Mouse (Mus musculus): ENCODE measurements around the gene Ubqlnl. TPM values are rescaled to one million over a fixed set of nuclear protein-coding genes. Genes with fewer than 3 reads are reported as not detected.
A peak's percentile ranks its signal among the peaks of the same experiment; 100 is the strongest.

Ubqlnl gene
- polyA plus RNA-seq (2016; fragmentation: Nextera tagmentation; extraction: Ambion mirVana), result not detected in 2 replicates

DNA sequence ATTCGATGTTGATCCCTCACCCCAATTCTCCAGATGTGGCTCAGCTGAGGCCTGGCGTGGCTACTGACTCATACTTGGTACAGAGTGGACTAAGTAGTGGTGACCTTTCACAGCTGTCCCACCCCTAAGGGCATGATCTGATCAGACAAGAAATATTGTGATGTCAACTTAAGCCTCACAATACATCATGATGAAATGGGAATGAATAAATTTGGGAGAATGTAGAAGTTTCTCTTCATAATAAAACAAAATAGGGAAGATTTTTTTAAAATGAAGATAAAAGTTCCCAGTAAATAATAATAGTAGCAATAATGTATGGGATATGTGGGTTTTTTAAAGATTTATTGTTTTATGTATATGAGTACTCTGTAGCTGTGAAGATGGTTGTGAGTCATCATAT is at the start of gene Ubqlnl:
Ubqlnl (minus strand) TSS at position 101 of the 400 bp plus-strand sequence.
- no peaks in the 10 kb centered on the region for H3K27me3 ChIP-seq (ENCODE audit: insufficient read depth, poor library complexity, severe bottlenecking)
- no peak within 1 kb of the TSS for H3K4me3 ChIP-seq
- no peak for DNase-seq (ENCODE audit: low spot score)
- H3K9me3 ChIP-seq, result no peaks in the 10 kb centered on the region
- WGBS, result 89% methylated on average over 2 of the region's 2 CpGs
- no peaks in the 10 kb centered on the region for H3K4me1 ChIP-seq
- no peak within 1 kb of the TSS for H3K27ac ChIP-seq
- no peaks in the 10 kb centered on the region for H3K36me3 ChIP-seq

DNA sequence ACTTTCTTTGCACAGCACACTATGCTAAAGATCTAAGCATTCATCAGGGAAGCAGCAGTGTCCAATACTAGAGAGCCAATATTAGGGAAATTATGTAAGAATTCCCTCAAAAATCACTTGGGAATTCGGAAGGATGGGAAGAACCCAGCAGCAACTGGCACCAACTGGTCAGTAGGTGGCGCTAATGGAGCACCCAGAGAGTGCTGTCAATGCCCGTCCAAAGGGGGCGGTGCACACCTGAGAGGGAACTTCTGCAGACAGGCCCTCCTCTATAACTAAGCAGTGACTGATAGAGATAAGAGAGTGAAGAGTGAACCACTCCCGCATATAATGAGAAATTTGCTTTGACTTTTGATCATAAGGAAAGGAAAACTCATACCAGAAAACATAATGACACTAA is 49.5 kb upstream of the Ubqlnl start:
- H3K4me1 ChIP-seq, result no peaks in the 10 kb centered on the region
- WGBS, result 6% methylated on average over 5 of the region's 5 CpGs

DNA sequence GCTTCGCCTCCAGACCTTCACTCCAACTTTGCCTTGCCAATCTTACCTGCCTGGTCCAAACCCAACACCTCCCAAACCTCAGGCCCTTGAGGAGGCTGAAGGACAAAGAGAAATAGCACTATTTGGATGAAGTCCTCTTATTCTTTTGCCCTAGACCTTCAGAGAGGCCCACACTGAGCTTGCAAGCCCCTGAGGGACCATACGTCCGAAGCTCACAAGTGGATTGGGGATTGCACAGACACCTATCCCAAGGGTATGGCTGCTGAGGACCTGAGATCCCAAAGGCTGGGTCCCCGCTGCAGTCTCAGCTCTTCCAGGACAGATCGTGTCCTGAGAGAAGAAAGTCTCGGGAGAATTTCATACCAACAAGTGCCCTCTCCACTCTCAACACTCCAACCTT is 45.5 kb upstream of the Ubqlnl start, which contains the start of gene Olfr649:
Olfr649 (minus strand) TSS at position 101 of the 400 bp plus-strand sequence.
- WGBS, result 80% methylated on average over 6 of the region's 6 CpGs
- no peaks in the 10 kb centered on the region for H3K9me3 ChIP-seq
- no peaks in the 10 kb centered on the region for H3K27me3 ChIP-seq (ENCODE audit: insufficient read depth, poor library complexity, severe bottlenecking)
- H3K4me3 ChIP-seq, result no peak within 1 kb of the TSS
- H3K4me1 ChIP-seq, result no peaks in the 10 kb centered on the region
- DNase-seq (ENCODE audit: low spot score), result no peak
- no peak within 1 kb of the TSS for H3K27ac ChIP-seq
- no peaks in the 10 kb centered on the region for H3K36me3 ChIP-seq

More for the DNA sequence above, 49.5 kb upstream of the Ubqlnl start:
- no peaks in the 10 kb centered on the region for H3K9me3 ChIP-seq
- H3K4me3 ChIP-seq, result no peak overlapping the region
- DNase-seq (ENCODE audit: low spot score), result peak; percentile 79
- no peaks in the 10 kb centered on the region for H3K36me3 ChIP-seq
- no peak overlapping the region for H3K27ac ChIP-seq
- no peaks in the 10 kb centered on the region for H3K27me3 ChIP-seq (ENCODE audit: insufficient read depth, poor library complexity, severe bottlenecking)

DNA sequence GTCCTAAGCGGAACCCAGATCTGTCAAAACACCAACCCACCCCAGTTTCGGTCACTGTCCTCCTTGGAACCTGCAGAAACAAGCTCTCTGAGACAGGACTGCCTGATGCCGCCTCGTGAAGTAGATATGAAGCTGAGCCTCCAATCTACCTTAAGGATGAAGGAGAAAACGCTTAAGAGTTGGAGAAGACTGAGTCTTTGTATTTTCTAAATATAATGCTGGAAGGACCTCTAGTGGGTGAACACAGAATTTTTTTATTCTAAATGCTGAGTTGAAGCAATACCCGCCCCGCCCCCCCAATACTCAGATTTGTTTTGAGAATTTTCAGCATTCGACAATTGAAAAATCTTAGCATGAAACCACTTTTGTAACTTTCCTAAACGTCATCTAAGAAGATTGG is 40.9 kb upstream of the Ubqlnl start:
- no peaks in the 10 kb centered on the region for H3K9me3 ChIP-seq
- no peaks in the 10 kb centered on the region for H3K36me3 ChIP-seq
- DNase-seq (ENCODE audit: low spot score), result no peak
- WGBS, result 52% methylated on average over 9 of the region's 9 CpGs
- no peak overlapping the region for H3K4me3 ChIP-seq
- H3K4me1 ChIP-seq, result no peaks in the 10 kb centered on the region
- H3K27ac ChIP-seq, result no peak overlapping the region
- no peaks in the 10 kb centered on the region for H3K27me3 ChIP-seq (ENCODE audit: insufficient read depth, poor library complexity, severe bottlenecking)

DNA sequence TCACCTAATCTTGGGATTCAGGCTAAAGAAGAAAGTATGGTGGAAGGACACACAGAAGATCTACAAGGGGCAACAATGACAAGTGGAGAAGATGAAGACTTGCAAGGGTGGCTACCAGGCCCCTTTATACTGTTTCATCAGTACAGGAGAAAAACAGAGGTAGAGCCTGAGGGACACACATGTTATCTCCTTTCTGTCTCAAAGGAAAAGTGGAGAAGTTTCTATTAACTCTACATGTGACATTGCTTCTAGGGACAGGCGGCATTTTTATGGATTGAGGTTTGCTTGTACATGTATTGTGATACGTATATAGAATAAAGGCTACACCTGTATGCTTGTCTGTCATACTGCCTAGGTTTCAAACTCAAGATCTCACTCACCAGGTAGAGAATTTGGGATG is 32.9 kb upstream of the Ubqlnl start, which contains the start of gene Olfr648:
Olfr648 (minus strand) TSS at position 101 of the 400 bp plus-strand sequence.
- H3K4me1 ChIP-seq, result no peaks in the 10 kb centered on the region
- H3K9me3 ChIP-seq, result no peaks in the 10 kb centered on the region
- no peak for DNase-seq (ENCODE audit: low spot score)
- H3K27ac ChIP-seq, result no peak within 1 kb of the TSS
- no peak within 1 kb of the TSS for H3K4me3 ChIP-seq
- H3K36me3 ChIP-seq, result no peaks in the 10 kb centered on the region
- H3K27me3 ChIP-seq (ENCODE audit: insufficient read depth, poor library complexity, severe bottlenecking), result no peaks in the 10 kb centered on the region
- WGBS, result 83% methylated on average over 2 of the region's 2 CpGs

DNA sequence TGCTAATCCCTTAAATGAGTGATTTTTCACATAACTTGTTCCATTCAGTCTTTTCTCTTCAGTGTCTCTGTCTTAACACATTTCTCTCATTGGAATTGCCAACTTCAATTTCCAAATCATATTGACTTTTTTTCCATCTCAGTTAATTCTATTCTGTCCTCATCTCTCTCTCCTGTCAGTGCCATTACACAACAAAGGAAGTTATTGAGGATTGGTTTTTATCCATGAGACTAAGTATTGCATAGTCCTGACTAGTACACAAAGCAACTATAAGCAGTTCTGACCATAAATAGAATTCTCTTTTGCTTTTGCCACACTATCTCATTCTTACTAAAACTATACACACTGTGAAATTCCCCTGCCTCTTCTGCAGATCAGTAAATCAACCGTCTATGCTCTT is 28.7 kb upstream of the Ubqlnl start:
- Histone ChIP-seq H3K27me3 (ENCODE audit: insufficient read depth, poor library complexity, severe bottlenecking) (no peaks in the 10 kb centered on the region), H3K4me1 (no peaks in the 10 kb centered on the region), H3K36me3 (no peaks in the 10 kb centered on the region), H3K9me3 (no peaks in the 10 kb centered on the region), H3K27ac (no peak overlapping the region), H3K4me3 (no peak overlapping the region)
- DNase-seq (ENCODE audit: low spot score), result no peak
- 90% methylated on average over 1 of the region's 1 CpGs for WGBS

DNA sequence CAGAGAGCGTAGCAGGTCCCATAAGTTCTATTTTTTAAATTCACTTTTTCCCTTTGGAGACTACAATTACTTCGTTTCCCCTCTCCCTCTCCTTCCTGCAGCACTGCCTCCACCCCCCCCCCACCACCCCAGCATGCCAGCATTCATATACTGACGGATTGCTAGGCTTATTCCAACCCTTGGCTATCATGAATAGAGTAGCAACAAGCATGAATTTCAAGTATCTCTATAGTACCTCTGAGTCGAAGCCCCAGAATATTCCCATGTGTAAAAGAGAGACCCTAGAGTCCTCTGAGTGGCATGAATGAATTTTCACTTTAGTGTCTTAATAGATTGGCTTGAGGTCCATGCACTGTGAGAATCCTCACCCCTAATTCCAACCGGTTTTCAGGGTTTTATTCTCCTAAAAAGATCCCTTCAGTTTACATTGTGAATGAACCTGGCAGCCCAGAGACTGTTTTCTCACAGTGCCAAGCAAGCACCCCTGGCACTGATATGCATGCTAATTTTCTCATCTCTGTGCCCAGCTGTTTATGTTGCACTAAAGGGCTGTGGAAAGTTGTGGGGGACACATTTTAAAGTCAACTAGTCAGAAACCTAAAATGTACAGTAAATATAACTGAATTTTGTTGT is 28.2 kb upstream of the Ubqlnl start:
- no peaks in the 10 kb centered on the region for H3K27me3 ChIP-seq (ENCODE audit: insufficient read depth, poor library complexity, severe bottlenecking)
- H3K4me1 ChIP-seq, result no peaks in the 10 kb centered on the region
- H3K27ac ChIP-seq, result no peak overlapping the region
- 63% methylated on average over 5 of the region's 5 CpGs for WGBS
- H3K36me3 ChIP-seq, result no peaks in the 10 kb centered on the region
- no peak for DNase-seq (ENCODE audit: low spot score)
- no peaks in the 10 kb centered on the region for H3K9me3 ChIP-seq
- H3K4me3 ChIP-seq, result no peak overlapping the region

DNA sequence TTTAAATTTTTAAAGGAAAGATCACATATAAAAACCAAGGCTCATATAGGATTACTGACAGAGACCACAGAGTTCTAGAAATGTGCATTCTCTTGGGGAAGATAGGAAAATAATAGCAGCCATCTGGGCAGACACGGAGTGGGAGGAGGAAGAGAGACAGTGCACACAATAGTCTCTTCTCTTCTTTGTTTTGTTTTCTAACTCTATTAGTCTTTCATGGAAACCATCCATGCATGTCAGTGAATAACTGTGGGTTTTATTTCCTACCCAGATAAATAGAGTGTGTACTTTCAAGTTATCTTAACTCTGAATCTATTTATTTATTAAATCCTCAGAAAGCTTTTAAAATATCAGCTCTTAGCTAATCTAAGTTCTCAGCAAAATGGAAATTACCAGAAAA is 24.7 kb upstream of the Ubqlnl start:
- Histone ChIP-seq H3K4me3 (no peak overlapping the region), H3K4me1 (no peaks in the 10 kb centered on the region), H3K36me3 (no peaks in the 10 kb centered on the region), H3K27ac (no peak overlapping the region), H3K9me3 (no peaks in the 10 kb centered on the region), H3K27me3 (ENCODE audit: insufficient read depth, poor library complexity, severe bottlenecking) (no peaks in the 10 kb centered on the region)
- 70% methylated on average over 1 of the region's 1 CpGs for WGBS
- DNase-seq (ENCODE audit: low spot score), result no peak

DNA sequence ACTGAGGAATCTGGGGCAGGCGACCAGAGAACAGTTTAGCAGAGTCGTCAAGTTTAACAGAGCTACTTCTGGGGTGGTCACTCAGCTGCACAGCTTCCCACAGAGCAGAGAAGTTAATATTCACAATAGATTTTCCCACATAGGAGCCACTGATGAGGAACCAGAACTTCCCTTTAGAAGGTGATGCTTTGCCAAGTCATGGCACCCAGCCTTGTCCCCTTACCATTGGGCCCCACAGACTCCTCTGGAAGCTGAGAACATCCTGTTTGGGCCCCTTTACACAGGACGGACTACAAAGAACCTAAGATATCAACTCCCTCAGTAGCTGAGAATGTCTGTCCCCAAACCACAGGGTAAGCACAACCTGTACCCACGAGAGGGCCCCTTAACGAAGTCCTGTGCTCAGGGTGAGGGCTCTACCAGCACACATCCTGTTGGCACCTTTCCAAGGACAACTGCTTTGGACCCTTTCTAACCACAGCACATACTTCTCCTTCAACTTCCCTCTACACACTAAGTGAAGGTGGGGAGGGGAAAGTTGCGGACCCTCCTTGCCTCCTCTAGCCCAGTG is 19.4 kb upstream of the Ubqlnl start:
- no peaks in the 10 kb centered on the region for H3K36me3 ChIP-seq
- WGBS, result 71% methylated on average over 6 of the region's 6 CpGs
- no peak overlapping the region for H3K4me3 ChIP-seq
- no peaks in the 10 kb centered on the region for H3K4me1 ChIP-seq
- no peak overlapping the region for H3K27ac ChIP-seq
- no peak for DNase-seq (ENCODE audit: low spot score)
- H3K9me3 ChIP-seq, result no peaks in the 10 kb centered on the region
- H3K27me3 ChIP-seq (ENCODE audit: insufficient read depth, poor library complexity, severe bottlenecking), result no peaks in the 10 kb centered on the region

DNA sequence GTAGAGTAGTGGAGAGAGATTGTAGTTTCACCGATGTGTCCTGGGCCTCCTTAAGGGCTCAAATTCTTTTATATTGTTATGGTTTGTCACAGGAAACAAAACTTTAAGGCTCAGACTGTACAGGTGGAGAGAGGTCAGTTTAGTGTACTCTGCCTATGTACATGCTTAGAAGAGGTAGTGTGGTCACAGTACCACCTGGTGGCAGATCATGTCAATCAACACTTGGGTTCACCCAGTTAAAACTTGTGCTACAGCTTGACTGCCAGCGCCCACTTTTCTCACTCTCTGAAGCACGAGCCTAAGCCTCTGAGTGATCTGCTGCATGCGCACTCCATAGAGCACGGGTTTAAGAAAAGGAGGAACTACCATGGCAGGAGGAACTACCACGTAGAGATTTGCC is 16.7 kb upstream of the Ubqlnl start:
- H3K27me3 ChIP-seq (ENCODE audit: insufficient read depth, poor library complexity, severe bottlenecking), result no peaks in the 10 kb centered on the region
- 76% methylated on average over 6 of the region's 6 CpGs for WGBS
- no peak for DNase-seq (ENCODE audit: low spot score)
- H3K27ac ChIP-seq, result no peak overlapping the region
- no peak overlapping the region for H3K4me3 ChIP-seq
- no peaks in the 10 kb centered on the region for H3K9me3 ChIP-seq
- no peaks in the 10 kb centered on the region for H3K4me1 ChIP-seq
- no peaks in the 10 kb centered on the region for H3K36me3 ChIP-seq

DNA sequence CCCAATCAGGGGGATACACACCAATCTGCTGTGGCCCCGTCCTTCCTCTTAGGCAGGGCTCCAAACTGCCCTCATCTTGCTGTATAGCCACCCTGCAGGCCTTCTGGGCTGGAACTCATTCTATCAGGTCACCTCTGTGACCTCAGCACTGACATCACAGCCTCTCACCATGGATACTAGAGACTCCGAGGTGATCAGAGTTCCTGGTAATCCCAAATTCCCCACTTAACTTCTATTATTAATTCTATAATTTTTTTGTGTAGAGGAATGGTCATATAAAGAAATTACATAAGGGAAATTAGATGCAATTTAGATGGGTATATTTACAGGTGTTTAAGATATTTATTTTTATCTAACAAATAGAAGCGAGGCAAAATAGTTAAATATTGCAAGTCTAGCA is 7.2 kb downstream of the Ubqlnl start, which contains the start of gene Ubqln3:
Ubqln3 (minus strand) TSS at position 101 of the 400 bp plus-strand sequence.
- no peak within 1 kb of the TSS for H3K4me3 ChIP-seq
- no peaks in the 10 kb centered on the region for H3K9me3 ChIP-seq
- no peaks in the 10 kb centered on the region for H3K36me3 ChIP-seq
- no peaks in the 10 kb centered on the region for H3K27me3 ChIP-seq (ENCODE audit: insufficient read depth, poor library complexity, severe bottlenecking)
- no peaks in the 10 kb centered on the region for H3K4me1 ChIP-seq
- H3K27ac ChIP-seq, result no peak within 1 kb of the TSS
- DNase-seq (ENCODE audit: low spot score), result no peak
- 76% methylated on average over 3 of the region's 3 CpGs for WGBS

DNA sequence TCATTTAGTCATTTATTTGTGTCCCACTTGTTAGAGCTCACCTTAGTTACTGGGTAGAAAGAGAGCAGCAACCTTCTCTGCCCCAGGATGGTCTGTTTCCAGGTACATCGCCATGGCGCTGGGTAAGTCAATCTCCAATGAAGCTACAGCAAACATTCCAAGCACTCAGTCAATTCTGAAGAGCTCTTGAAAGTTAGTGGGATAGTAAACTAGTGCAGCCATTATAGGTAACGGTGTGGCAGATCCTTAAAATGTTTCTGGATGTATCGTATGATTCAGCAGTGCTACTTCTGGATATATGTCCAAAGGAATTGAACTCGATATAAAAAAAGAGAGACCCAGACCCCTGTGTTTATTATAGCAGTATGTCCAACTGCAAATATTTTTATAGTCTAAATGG is 13.1 kb downstream of the Ubqlnl start, which contains the start of gene Olfr643:
Olfr643 (minus strand) TSS at position 101 of the 400 bp plus-strand sequence.
- no peaks in the 10 kb centered on the region for H3K9me3 ChIP-seq
- DNase-seq (ENCODE audit: low spot score), result no peak
- 83% methylated on average over 5 of the region's 5 CpGs for WGBS
- no peaks in the 10 kb centered on the region for H3K4me1 ChIP-seq
- H3K27ac ChIP-seq, result no peak within 1 kb of the TSS
- H3K36me3 ChIP-seq, result no peaks in the 10 kb centered on the region
- no peaks in the 10 kb centered on the region for H3K27me3 ChIP-seq (ENCODE audit: insufficient read depth, poor library complexity, severe bottlenecking)
- H3K4me3 ChIP-seq, result no peak within 1 kb of the TSS

DNA sequence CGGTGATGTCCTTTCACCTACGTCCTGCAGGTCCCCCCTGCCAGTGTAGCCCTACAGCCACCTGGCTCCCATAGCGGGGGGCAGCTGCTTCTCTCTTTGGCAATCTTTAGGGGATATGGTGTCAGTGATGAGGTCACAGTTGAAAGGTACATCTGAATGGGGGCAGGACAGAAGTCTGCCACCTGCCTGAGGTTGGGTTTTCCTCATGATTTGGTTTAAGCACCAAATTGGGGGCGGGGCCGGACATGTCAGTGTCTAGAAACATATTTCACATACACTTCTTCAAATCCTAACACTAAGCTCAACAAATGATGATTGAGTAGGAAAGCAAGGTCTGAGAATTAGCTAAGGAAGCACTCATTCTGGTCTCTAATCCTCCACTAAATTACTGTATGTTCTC is 20.6 kb downstream of the Ubqlnl start, which contains the start of gene Ubqln5:
Ubqln5 (minus strand) TSS at position 101 of the 400 bp plus-strand sequence.
- Histone ChIP-seq H3K36me3 (no peaks in the 10 kb centered on the region), H3K4me1 (no peaks in the 10 kb centered on the region), H3K9me3 (no peaks in the 10 kb centered on the region), H3K27me3 (ENCODE audit: insufficient read depth, poor library complexity, severe bottlenecking) (no peaks in the 10 kb centered on the region), H3K4me3 (no peak within 1 kb of the TSS), H3K27ac (no peak within 1 kb of the TSS)
- 85% methylated on average over 5 of the region's 5 CpGs for WGBS
- DNase-seq (ENCODE audit: low spot score), result no peak

DNA sequence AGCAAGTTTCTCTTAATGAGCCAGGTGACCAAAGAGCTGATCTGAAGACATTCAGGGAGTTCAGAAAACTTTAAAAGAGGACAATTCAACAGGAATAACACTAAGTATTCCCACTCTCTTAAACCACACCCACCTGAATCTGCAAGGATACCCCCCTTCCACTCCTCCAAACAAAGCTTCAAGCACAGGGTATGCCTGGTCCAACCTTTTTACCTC is 45.7 kb downstream of the Ubqlnl start, which contains the start of gene Olfr646:
Olfr646 (plus strand) TSS at position 117 of the 216 bp plus-strand sequence.
- DNase-seq (ENCODE audit: low spot score), result no peak
- Histone ChIP-seq H3K4me3 (no peak within 1 kb of the TSS), H3K9me3 (no peaks in the 10 kb centered on the region)

More for the DNA sequence above, 45.7 kb downstream of the Ubqlnl start, which contains the start of gene Olfr646:
- Histone ChIP-seq H3K4me1 (no peaks in the 10 kb centered on the region), H3K27ac (no peak within 1 kb of the TSS), H3K36me3 (no peaks in the 10 kb centered on the region), H3K27me3 (ENCODE audit: insufficient read depth, poor library complexity, severe bottlenecking) (no peaks in the 10 kb centered on the region)
